Mouse (Mus musculus) cerebral cortex, adult 2 months (tissue): Measurements from ENCODE around the gene H2afj.

Experiments used
- WGBS: fragments of 180-500 bp; shearing (Covaris S2); methylation state at CpG from one replicate; pipeline ENCODE4 v1.1.7; 2018; 5-methylcytosine and 5-hydroxymethylcytosine counted together

The H2afj gene

DNA sequence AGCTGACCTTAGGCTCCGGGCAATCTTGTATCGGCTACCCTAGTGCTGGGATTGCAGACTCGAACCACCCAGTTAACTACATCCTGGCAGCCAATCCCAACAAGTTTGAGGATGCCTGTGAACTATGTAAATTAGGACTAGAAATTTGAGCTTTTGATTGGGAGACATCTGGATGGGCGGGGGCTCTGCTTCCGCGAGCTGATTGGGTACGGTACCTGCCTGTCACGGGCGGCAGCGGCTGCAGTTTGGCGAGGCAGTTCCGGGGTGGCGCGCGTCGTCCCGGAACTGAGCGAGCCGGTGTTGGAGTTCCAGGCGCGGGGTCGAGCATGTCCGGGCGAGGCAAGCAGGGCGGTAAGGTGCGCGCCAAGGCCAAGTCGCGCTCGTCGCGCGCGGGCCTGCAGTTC lies at the start of gene H2afj:
Gene H2afj, plus strand, starts transcription at position 231 of the 404 bp plus-strand sequence.
- under 1% methylated on average over 34 of the region's 34 CpGs for whole genome bisulfite sequencing

DNA sequence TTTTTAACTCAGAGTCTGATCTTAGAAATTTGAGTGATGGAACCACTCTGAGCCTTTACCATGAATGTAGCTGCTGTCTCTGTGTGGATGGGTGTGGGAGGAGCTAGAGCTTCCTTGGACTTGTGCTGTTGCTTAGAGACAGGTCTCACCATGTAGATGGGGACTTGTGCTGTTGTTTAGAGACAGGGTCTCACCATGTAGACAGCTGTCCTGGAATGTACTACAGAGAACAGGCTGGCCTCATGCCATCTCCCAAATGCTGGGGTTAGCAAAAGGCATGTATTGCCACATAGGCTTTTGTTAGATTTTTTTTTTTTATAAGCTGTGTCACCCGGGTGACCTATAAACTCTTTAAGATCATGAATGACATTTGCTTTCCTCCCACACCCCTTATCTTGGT lies 44.1 kb upstream of the H2afj start:
- WGBS, result 73% methylated on average over 1 of the region's 1 CpGs

DNA sequence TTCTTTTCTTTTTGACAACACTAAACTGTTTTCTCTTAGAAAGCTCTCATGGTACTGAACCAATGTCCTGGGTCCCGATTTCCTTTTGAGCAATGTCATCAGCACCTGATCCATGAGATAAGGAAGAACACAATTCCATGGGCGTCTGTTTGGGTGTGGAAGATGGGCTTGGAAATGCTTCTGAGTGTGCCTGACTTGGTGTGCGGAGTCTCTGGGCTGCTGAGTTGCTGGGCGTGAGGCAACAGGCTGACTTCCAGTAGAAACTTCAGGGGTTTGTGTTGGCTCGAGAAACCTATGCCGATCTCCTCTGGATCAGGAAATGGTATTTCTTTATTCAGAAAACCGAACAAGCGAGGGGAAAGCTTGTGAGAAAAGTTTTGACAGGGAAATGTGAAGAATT lies 38.9 kb upstream of the H2afj start:
- 83% methylated on average over 8 of the region's 8 CpGs for WGBS

DNA sequence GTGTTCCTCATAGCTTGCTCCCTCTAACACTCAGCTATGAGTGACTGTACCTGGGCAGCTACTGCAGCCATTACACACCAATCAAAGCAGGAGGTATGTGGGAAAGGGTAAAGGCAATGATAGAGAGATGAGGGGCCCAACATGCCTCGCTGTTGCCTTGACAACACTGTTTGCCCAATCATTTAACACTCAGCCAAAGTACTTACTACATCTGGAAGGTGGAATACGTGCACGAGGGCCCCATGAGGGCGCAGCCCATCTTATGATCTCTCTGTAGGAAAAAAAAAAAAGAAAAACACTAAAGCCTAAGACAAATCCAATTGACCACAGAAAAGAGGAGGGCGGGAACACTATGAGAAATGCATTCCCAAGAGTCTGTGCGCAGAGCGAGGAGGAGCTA lies 38.2 kb upstream of the H2afj start:
- 83% methylated on average over 7 of the region's 7 CpGs for WGBS

DNA sequence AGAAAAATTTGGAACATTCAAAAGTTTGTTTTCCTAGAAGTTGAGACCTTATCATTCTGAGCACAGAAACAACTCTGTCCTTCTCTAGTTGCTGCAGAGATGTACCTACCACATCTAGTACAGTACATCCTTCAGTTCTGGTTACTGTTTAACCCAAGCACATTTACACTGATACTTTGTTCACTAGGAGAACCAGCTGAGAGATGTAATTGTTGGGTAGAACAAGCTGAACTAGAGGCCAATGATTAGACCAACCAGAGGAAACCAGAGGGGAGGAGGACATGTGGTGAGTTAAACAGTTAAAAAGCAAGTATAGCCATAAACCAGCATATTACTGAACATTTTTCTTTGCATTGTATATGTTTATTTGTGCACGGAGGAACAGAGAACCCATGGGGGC lies 31.7 kb upstream of the H2afj start:
- WGBS, result 97% methylated on average over 1 of the region's 1 CpGs

DNA sequence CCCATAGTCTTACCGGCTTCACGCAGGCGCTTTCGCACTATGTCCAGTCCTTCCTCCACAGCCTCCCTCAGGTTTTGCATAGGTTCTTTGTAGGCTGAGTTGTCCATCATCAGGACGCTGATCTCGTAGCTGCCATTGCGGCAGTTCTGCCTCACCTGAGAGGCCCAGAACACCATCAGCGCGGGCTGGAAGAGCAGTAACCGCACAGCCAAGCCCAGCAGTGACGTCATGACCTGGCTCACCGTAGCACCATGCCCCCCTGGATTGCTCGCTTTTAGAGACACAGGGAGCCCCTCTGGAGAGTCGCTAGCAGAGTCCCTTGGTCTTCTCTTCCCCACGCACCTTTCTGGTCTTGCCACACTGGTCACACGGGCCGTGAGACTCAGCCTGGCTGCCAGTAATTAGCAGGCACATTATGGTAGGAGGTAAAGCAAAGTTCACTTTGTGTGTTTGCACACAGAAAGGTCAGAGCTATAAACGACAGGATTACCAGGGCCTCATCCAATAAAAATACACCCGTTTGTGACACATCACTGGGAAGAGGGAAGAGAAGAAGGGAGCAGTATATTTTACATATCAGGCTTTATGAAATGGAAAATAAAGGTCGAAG lies 26.6 kb upstream of the H2afj start, which contains the start of gene Gucy2c:
Gene Gucy2c, minus strand, starts transcription at position 389 of the 610 bp plus-strand sequence.
- WGBS, result 86% methylated on average over 20 of the region's 20 CpGs

DNA sequence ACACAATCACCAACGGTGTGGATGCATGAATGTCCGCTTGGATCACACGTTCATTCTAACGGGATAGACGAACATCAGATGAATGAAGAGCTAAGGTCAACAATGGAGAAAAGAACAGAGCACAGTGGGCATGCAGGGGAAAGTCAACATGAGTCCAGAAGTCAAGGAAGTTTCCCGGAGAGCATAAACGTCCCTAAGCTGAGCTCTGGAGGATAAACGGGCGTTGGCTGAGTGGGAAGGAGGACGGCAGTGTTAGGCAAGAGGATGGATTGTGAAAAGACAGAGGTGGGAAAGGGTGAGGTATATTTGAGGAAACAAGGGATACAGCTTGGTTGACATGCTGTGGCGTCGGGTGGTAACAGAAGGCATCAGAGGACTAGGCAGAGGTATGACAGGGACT lies 25.9 kb upstream of the H2afj start:
- WGBS, result 76% methylated on average over 12 of the region's 12 CpGs

DNA sequence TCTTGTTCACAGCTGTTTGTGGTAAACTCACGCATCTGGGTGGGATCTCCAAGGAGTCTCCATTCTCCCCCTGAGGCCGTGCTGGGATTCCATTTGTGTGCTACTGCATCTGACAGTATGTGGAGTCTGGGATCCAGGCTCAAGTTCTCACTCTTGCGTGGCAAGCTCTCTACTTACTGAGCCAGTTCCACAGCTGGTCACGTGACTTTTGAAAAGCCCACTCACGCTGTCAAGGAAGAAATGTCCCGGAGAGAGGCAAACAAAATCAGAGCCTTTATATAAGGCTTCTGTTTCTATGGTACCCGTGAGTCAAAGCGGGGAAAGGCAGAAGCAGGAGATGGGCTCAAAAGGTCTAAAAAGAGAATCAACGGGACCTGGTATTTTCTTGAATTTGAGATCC lies 25.3 kb upstream of the H2afj start:
- 45% methylated on average over 9 of the region's 9 CpGs for WGBS

DNA sequence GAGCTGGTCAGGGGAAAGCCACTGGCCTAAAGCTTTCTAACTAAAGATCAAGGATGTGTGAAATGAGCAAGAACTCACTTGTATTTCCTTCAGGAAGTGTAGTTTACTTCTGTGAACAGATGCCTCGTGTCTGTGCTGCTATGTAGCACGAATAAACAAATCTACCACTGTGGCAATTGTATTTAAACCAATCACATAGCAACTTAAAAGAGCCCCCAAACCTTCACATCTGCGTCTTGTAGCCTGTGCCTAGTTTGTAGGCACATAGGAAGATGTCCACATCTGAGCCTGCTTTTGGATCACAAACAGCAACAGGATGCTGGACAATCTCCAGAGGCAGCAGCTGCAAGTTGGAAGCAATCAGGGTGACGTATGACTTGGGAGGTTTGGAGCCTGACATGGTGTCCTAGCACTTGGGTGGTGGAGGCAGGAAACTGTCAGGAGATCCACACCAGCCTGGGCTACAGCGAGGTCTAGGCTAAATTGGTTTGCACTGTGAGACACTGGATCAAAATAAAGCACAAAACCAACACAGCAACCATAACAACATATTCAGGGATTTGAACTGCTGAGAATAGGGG lies 18.6 kb upstream of the H2afj start:
- WGBS, result 52% methylated on average over 5 of the region's 5 CpGs

DNA sequence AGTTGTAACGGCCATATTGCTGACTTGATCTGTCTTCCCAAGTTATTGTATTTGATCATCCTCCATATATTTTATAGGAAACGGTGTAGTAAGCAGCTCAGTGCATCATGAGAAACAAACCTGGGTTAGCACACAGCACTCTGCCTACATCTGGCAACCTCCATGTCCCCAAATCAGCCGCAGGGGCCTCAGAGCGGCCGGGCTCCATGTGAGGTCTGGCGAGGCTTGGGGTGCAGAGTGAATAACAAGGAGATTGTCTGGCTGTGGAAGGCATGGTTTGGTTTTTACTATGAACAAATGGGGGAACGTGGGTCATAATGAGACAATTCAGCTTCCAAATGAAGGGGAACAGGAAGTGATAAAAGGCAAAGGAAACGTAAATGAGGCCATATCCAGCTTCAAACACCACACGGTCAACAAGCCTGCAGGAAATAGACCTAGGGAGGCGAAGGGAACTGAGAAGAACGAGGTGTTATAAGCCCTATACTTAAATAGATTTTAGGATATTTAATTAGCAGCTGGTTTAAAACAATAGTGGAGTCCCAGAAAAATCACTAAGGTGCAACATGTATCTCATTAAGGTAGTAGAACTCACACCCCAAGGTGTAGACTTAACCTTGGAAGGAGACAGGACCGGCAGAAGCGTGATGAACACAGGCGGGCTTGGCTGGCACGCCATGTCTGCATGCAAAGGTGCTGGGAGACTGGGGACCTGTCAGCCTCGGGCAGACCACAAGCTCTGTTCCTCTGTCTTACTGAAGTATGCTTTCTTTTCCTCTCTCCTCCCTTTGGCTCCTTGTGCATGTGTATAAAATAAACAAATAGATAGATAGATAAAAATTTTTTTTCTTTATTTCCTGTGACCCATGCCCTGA lies 14.9 kb upstream of the H2afj start:
- WGBS, result 51% methylated on average over 16 of the region's 16 CpGs

DNA sequence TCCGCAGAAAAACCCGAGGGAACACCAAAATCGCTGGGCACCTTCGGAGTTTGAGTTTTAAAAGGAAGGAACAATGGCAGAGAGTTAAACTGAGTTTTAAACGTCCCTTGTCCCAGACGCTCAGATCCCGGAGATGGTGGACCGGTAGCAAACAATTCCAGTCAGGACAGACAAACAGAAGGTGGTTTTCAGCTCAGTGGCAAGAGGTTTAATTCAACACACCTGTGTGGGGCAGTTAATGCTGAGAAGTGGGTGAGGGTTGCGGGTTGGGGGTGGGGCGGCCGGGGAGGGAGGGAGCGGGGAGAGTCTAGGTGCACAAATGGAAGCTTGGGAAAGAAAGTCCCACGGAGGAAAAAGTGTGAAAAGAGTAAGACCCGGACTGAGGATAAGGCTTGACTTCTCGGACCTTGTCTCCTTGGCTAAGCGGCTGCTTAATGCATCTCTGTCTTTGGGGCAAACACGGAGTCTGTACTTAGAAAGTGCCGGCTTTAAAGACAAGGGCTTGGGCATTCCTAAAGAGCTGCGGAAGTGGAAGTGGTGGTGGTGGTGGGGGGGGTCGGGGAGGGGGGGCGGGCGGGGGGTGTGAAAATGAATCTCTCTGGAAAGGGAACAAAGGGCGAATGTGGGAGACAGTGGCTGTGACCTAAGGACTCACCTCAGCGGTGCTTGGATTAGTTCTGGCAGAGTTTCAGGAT lies 14.1 kb upstream of the H2afj start:
- WGBS, result 2% methylated on average over 24 of the region's 24 CpGs

DNA sequence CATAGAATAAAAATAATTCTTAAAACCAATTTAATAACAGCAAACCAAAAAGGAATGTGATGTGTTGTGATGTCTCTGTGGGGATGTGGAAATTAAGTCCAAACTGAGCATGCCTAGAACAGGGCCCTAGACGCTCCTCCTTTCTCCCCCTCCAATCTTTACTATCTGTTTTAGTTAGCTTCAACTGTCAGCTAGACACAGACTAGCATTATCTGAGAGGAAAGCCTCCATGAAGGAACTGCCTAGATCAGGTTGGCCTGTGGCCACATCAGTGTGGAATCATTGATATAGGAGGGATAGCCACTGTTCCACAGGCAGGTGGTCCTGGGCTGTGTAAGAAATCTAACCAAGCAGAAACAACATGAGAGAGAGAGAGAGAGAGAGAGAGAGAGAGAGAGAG lies 12.9 kb upstream of the H2afj start:
- 75% methylated on average over 1 of the region's 1 CpGs for WGBS

DNA sequence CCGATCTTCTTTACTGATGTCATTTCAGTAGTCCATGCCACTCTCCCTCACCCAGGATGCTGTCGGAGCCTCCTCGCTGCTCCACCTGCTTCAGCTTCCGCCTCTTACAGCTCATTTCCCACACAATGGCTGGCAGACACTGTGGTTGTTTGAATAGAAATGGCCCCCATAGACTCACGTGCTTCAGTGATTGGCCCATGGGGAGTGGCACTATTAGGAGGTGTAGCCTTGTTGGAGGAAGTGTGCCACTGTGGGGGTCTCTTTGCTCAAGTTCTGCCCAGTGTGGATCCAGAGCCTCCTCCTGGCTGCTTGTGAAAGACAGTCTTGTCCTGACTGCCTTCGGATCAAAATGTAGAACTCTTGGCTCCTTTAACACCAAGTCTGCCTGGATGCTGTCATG lies 12.2 kb upstream of the H2afj start:
- 71% methylated on average over 6 of the region's 6 CpGs for WGBS

DNA sequence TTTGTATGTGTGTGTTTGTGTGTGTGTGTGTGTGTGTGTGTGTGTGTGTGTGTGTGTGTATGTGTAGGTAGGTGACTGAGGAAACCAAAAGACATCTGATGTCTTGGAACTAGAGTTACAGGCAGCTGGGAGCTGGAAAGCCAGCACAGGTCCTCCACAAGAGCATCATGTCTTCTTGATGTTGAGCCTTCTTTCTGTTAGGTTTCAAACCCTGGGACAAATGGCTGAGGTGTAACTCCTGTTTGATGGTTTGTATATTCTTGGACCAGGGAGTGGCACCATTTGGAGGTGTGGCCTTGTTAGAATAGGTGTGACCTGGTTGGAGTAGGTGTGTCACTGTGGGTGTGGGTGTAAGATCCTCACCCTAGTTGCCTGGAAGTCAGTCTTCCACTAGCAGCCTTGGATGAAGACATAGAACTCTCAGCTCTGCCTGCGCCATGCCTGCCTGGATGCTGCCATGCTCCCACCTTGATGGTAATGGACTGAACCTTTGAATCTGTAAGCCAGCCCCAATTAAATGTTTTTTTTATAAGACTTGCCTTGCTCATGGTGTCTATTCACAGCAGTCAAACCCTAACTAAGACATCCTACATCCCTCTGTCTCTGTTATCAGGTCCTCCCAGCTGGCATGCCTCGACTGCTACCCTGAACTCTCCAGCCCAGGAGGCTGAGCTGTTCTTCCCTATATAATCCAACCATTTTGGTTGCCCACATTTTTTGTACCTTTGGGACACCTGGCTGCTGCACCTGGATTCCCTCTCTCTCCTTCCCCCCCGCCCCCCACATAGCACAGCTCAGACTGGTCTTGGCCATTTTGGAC lies 10.0 kb upstream of the H2afj start:
- 91% methylated on average over 3 of the region's 3 CpGs for WGBS

DNA sequence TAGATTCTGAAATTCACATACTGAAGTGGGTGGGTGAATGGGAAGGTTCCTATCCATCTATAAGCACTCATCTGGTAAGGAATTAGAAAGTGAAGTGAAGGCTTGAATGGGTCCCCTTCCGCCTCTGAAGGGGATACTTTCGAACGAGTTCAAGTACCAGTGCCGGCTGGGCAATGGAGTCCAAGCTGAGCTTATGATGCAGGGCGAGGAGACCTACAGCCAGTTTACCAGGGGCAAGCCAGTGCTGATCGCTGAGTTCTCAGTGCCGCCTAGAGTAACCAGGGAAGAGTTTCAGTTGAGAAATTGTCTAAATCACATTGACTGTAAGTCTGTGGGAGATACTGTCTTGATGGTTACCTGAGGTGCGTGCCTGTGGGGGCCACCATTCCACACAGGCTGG lies 7.3 kb upstream of the H2afj start:
- WGBS, result 92% methylated on average over 8 of the region's 8 CpGs

DNA sequence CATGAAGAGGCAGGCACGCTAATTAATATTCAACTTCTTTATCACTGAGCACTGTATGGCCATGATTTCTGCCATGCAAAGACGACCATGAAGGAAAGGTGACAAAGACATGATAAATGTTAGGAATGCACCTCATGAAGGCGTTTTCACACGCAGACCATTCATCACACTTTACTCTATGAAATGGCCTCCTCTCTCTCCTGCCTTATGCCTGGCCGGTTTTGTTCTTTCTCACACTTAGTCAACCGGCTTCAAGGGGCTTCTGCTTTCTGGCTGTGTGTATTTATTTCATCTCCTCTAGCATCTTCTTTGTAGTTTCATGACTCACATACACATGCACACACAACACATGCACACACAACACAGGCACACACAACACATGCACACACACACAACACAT lies 6.8 kb upstream of the H2afj start:
- WGBS, result 87% methylated on average over 6 of the region's 6 CpGs

DNA sequence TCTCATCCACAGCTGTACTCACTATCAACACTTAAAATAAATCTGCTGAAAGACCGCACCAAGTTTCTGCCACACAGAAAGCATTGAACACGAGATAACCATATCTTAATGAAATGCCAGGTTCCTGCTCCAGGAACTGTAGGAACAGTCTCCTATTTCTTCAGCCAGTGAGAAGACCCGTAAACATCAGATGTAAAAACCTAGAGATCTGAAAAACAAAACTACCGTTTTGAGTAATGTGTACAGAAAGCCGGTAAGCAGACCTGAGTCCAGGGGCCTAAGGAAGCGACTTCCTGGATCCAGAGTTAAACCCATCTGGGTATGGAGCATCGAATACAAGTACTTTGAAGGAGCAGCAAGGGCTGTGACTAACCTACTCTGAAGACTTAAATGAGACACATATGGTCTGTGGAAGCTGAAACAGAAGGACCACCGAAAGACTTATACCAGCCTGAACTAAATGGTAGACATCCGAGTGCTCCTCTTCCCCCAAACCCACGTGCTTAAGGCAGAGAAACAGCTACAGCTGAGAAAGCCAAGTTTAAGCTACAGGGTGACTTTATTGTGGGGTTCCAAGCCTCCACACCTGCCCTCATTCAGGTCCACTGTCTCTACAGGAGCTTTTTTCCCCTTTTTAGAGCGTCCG lies 4.8 kb upstream of the H2afj start:
- WGBS, result 17% methylated on average over 12 of the region's 12 CpGs

DNA sequence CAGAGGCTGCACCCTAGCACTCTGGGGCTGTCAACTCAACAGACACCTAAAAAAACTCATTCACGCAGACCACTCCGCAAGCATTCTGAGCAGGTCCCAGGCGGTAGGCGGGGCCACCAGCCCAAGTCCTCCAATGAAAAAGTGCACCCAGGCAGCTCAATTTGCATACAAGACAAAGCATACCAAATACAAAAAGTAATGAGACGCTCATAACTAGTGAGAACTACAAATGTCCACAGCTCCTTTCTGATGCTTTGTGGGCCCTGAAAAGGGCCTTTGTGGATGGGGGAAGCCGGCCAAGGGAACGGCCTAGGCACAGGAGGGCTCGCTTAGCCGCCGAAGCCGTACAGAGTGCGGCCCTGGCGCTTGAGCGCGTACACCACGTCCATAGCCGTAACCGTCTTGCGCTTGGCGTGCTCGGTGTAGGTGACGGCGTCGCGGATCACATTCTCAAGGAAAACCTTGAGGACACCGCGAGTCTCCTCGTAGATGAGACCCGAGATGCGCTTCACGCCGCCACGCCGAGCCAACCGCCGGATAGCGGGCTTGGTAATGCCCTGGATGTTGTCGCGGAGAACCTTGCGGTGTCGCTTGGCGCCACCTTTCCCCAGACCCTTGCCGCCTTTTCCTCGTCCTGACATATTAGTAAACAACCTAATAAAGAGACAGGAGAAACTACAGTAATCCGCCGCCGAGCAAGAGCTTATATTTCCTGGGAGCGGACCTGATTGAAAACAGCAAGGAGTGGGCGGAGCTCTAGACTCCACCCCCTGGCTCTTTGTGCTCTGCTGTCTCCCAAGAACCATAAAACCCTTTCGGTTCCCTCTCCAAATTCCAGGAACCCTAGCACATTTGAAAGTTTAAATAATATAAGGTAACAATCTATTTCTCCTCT lies 4.1 kb upstream of the H2afj start, which contains the start of gene Hist4h4:
Gene Hist4h4, minus strand, starts transcription at position 677 of the 895 bp plus-strand sequence.
- WGBS, result under 1% methylated on average over 50 of the region's 50 CpGs

DNA sequence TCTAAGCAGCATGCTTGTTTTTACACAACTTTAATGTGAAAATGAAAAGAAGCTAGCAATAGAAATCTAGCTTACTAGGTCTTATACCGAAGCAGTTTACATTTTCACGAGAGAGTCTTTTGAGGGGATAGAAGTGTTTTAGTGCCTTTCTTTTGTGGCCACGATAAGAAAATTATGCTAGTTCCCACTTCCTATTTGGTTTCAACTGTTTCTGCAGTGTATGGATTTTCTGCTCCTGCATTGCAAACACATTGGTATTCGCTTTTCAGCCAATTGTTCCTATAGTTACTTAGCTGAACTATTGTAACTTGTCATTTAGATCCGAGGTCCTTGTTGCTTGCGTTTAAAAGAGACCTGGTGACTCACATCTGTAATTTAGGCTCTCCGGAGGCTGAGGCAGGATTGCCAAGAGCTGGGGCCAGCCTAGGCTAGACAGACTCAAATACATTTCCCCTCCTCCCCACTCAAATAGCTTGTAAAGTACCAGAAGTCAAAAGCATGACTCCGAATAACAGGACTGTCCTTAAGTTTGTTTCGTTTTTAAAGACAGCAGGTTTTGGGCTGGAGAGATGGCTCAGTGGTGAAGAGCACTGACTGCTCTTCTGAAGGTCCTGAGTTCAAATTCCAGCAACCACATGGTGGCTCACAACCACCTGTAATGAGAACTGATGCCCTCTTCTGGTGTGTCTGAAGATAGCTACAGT lies 3.2 kb upstream of the H2afj start:
- 16% methylated on average over 9 of the region's 9 CpGs for WGBS
